Mouse (Mus musculus): ENCODE results near the gene Prnd.

Gene Prnd

GRCm38 (mm10) chr2:131987950-131988349, 37.3 kb downstream of the Prnd start:
- DNase-seq (ENCODE audit: low spot score) = no peak

GRCm38 (mm10) chr2:131988550-131988949, 37.9 kb downstream of the Prnd start:
- DNase-seq (ENCODE audit: low spot score) = no peak

GRCm38 (mm10) chr2:131992487-131992886, 41.8 kb downstream of the Prnd start:
- no peak for DNase-seq (ENCODE audit: low spot score)

GRCm38 (mm10) chr2:131993151-131993550, 42.5 kb downstream of the Prnd start:
- DNase-seq (ENCODE audit: low spot score) = no peak

- no peak for DNase-seq (ENCODE audit: low spot score)
These were observed 43.0 kb downstream of the Prnd start for GRCm38 (mm10) chr2:131993563-131994088.

GRCm38 (mm10) chr2:131994971-131995370, 44.3 kb downstream of the Prnd start:
- DNase-seq (ENCODE audit: low spot score) = no peak

GRCm38 (mm10) chr2:131995742-131996141, 45.1 kb downstream of the Prnd start:
- DNase-seq (ENCODE audit: low spot score) = no peak

- no peak for DNase-seq (ENCODE audit: low spot score)
These were observed 45.7 kb downstream of the Prnd start for GRCm38 (mm10) chr2:131996369-131996768.

GRCm38 (mm10) chr2:131997356-131997755, 46.7 kb downstream of the Prnd start:
- no peak for DNase-seq (ENCODE audit: low spot score)

GRCm38 (mm10) chr2:132001696-132002334, 51.2 kb downstream of the Prnd start:
- no peak for DNase-seq (ENCODE audit: low spot score)

GRCm38 (mm10) chr2:132003916-132004315, 53.3 kb downstream of the Prnd start:
- no peak for DNase-seq (ENCODE audit: low spot score)

- no peak for DNase-seq (ENCODE audit: low spot score)
These were observed 54.0 kb downstream of the Prnd start for GRCm38 (mm10) chr2:132004495-132005136.

- no peak for DNase-seq (ENCODE audit: low spot score)
These were observed 54.8 kb downstream of the Prnd start for GRCm38 (mm10) chr2:132005445-132005844.

All from ovary, postnatal 10 days (tissue).